Mouse (Mus musculus) heart, adult 2 months (tissue): ENCODE results near the gene Ube2j2.

Experiments used
- CTCF ChIP-seq: fragments of 200-600 bp; IDR thresholded peaks from 2 replicates; pipeline ENCODE4 v1.8.1; 2022; ENCODE audit warnings: antibody characterized with exemption, mild to moderate bottlenecking, moderate library complexity
- POLR2A ChIP-seq: fragments of 200-500 bp; IDR thresholded peaks from 2 replicates; pipeline ENCODE4 v1.6.1; 2011; ENCODE audit warnings: mild to moderate bottlenecking, low read depth, low read length, control low read depth; ENCODE audit not compliant: insufficient read depth

GRCm38 (mm10) chr4:155973239-155973638 lies 29.6 kb downstream of the Ube2j2 start:
- TF ChIP-seq CTCF (no peak), POLR2A (no peak)
